Mouse (Mus musculus) neural tube, postnatal 0 days (tissue): Measurements from ENCODE around the gene Gm10142. TPM values are rescaled to one million over a fixed set of nuclear protein-coding genes. Genes with fewer than 3 reads are reported as not detected.

ENCODE experiments used
- polyA plus RNA-seq: library from polyadenylated mRNA; unstranded; fragments of >200 nt; fragmentation: Nextera tagmentation; extraction: Ambion mirVana; gene quantifications from 2 replicates; pipeline ENCODE4 v1.2.1, GENCODE M21; 2015

The Gm10142 gene
- polyA plus RNA-seq: not detected in 2 replicates

GRCm38 (mm10) chr10:77715507-77715906 is at the start of gene Gm10142:
TSS of gene Gm10142 (plus strand) at chr10:77715807.

GRCm38 (mm10) chr10:77685895-77686664 is 29.5 kb upstream of the Gm10142 start, which contains the start of gene Tspear:
TSS of gene Tspear (plus strand) at chr10:77686569.

GRCm38 (mm10) chr10:77690356-77690807 is 25.2 kb upstream of the Gm10142 start, which contains the start of gene Gm19402:
TSS of gene Gm19402 (minus strand) at chr10:77690757.

GRCm38 (mm10) chr10:77697133-77697532 is 18.5 kb upstream of the Gm10142 start, which contains the start of gene Gm9508:
TSS of gene Gm9508 (minus strand) at chr10:77697233.

GRCm38 (mm10) chr10:77706326-77706725 is 9.3 kb upstream of the Gm10142 start, which contains the start of gene Gm10272:
TSS of gene Gm10272 (plus strand) at chr10:77706626.

GRCm38 (mm10) chr10:77711157-77711556 is 4.5 kb upstream of the Gm10142 start, which contains the start of gene Gm10024:
TSS of gene Gm10024 (plus strand) at chr10:77711457.

GRCm38 (mm10) chr10:77720299-77720698 is 4.7 kb downstream of the Gm10142 start, which contains the start of gene Krtap12-1:
TSS of gene Krtap12-1 (plus strand) at chr10:77720599.

GRCm38 (mm10) chr10:77726186-77726585 is 10.6 kb downstream of the Gm10142 start, which contains the start of gene Gm10100:
TSS of gene Gm10100 (plus strand) at chr10:77726486.

GRCm38 (mm10) chr10:77741924-77742688 is 26.5 kb downstream of the Gm10142 start, which contains the start of gene Gm18596:
TSS of gene Gm18596 (minus strand) at chr10:77742638.

GRCm38 (mm10) chr10:77751254-77751653 is 35.6 kb downstream of the Gm10142 start, which contains the start of gene Gm9736:
TSS of gene Gm9736 (minus strand) at chr10:77751354.

GRCm38 (mm10) chr10:77759582-77759981 is 44.0 kb downstream of the Gm10142 start, which contains the start of gene Gm3233:
TSS of gene Gm3233 (minus strand) at chr10:77759682.

Other genes starting within 250 kb of the Gm10142 start
- gene Fam207a, start 200.0 kb upstream of the Gm10142 start, polyA plus RNA-seq: 34.3 and 38.1 TPM in 2 replicates
- gene Itgb2, start 185.6 kb upstream of the Gm10142 start, polyA plus RNA-seq: 1.5 and 1.6 TPM in 2 replicates
- 87.6 and 92.6 TPM in 2 replicates for gene Pttg1ip, start 134.1 kb upstream of the Gm10142 start, polyA plus RNA-seq
- gene Sumo3, start 109.7 kb upstream of the Gm10142 start, polyA plus RNA-seq: 276 and 292 TPM in 2 replicates
- gene Gm49325, start 109.6 kb upstream of the Gm10142 start, polyA plus RNA-seq: 1.7 and 3.1 TPM in 2 replicates
- gene Ube2g2, start 93.5 kb upstream of the Gm10142 start, polyA plus RNA-seq: 53.8 and 60.5 TPM in 2 replicates
- 2.4 and 2.6 TPM in 2 replicates for gene Tspear, start 29.2 kb upstream of the Gm10142 start, polyA plus RNA-seq
- gene Gm19402, start 25.1 kb upstream of the Gm10142 start, polyA plus RNA-seq: not detected in 2 replicates
- not detected in 2 replicates for gene Gm9508, start 18.6 kb upstream of the Gm10142 start, polyA plus RNA-seq
- gene Gm10272, start 9.2 kb upstream of the Gm10142 start, polyA plus RNA-seq: not detected in 2 replicates
- not detected in 2 replicates for gene Gm10024, start 4.3 kb upstream of the Gm10142 start, polyA plus RNA-seq
- not detected in 2 replicates for gene Krtap12-1, start 4.8 kb downstream of the Gm10142 start, polyA plus RNA-seq
- gene Gm10100, start 10.7 kb downstream of the Gm10142 start, polyA plus RNA-seq: not detected in 2 replicates
- gene Gm18596, start 26.8 kb downstream of the Gm10142 start, polyA plus RNA-seq: not detected in 2 replicates
- not detected in 2 replicates for gene Gm9736, start 35.5 kb downstream of the Gm10142 start, polyA plus RNA-seq
- not detected in 2 replicates for gene Gm3233, start 43.9 kb downstream of the Gm10142 start, polyA plus RNA-seq
- not detected in 2 replicates for gene Gm3238, start 55.5 kb downstream of the Gm10142 start, polyA plus RNA-seq
- not detected in 2 replicates for gene Gm7138, start 61.1 kb downstream of the Gm10142 start, polyA plus RNA-seq
- not detected in 2 replicates for gene Gm3250, start 66.7 kb downstream of the Gm10142 start, polyA plus RNA-seq
- gene Gm7137, start 72.4 kb downstream of the Gm10142 start, polyA plus RNA-seq: not detected in 2 replicates
- not detected in 2 replicates for gene Gm9639, start 79.3 kb downstream of the Gm10142 start, polyA plus RNA-seq
- gene Gm19668, start 83.3 kb downstream of the Gm10142 start, polyA plus RNA-seq: not detected in 2 replicates
- not detected in 2 replicates for gene Gm9507, start 96.0 kb downstream of the Gm10142 start, polyA plus RNA-seq
- gene Gm2696, start 98.9 kb downstream of the Gm10142 start, polyA plus RNA-seq: not detected in 2 replicates
- gene Krtap10-4, start 111.3 kb downstream of the Gm10142 start, polyA plus RNA-seq: not detected in 2 replicates
- not detected in 2 replicates for gene Krtap10-10, start 120.1 kb downstream of the Gm10142 start, polyA plus RNA-seq
- not detected in 2 replicates for gene Gm36176, start 131.0 kb downstream of the Gm10142 start, polyA plus RNA-seq
- gene Gm10318, start 137.1 kb downstream of the Gm10142 start, polyA plus RNA-seq: not detected in 2 replicates
- gene Gm3285, start 146.2 kb downstream of the Gm10142 start, polyA plus RNA-seq: not detected in 2 replicates
- gene Lrrc3, start 186.7 kb downstream of the Gm10142 start, polyA plus RNA-seq: 22.2 and 26.6 TPM in 2 replicates